Mouse (Mus musculus) embryo, embryonic 9.5 days (tissue): Measurements from ENCODE around the gene Cldn15.
"Not testable (repeated sequence)": the region's sequence is repeated elsewhere in the genome, so short reads cannot be mapped to it uniquely, and the experiment has no call there.

Experiments used
- DNase-seq: peaks from one replicate; pipeline ENCODE4 v3.0.0-alpha.2; 2017; ENCODE audit errors: extremely low spot score

Gene Cldn15

DNA sequence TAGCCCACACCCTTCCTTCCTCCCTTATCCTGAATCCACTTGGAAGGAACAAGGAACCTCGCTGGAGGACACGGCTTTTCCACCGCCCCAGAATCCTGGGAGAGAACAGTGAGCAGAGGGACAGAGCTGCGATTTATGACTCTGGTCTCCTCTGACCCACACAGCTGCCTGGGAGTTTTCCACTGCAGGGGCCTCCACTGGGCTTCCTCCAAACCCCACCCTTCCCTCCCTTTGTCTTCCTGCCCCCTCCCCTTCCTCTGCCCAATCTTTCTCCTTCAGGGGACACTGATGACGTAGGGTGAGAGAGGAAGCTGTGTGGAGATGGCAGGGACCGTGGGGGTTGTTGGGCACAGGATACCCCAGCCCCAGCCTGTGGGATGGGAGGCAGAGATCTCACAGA is at the start of gene Cldn15:
Gene Cldn15 (plus strand): TSS at position 286 of the 400 bp plus-strand sequence.
- DNase-seq, result no peak

DNA sequence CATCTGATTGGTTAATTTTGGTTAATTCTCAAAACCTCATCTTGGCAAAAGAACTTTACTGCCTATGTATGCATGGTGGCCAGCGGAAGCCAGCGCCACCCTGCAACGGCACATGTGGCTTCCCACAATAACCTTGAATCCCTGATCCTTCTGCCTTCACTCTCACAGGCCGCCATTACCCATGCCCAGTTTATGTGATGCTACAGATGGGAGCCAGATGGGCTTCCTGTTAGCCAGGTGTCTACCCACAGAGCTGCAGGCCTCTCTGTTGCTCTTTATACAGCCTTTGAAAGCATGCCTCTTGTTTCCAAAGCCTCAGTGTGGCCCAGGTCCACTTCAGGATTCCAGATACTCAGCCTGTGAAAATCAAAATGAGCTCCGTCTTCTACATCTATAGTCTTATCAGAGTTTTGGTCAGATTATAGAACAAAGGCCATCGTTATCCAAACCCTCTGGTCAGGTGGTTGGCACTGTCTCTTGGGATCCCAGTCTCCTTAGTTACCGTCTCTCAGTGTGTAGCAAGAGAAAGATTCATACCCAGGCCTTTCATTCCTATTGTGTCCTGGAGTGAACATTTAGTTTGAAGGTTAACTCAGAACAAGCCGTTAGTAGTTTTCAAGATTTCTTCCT is 48.7 kb upstream of the Cldn15 start:
- no peak for DNase-seq

DNA sequence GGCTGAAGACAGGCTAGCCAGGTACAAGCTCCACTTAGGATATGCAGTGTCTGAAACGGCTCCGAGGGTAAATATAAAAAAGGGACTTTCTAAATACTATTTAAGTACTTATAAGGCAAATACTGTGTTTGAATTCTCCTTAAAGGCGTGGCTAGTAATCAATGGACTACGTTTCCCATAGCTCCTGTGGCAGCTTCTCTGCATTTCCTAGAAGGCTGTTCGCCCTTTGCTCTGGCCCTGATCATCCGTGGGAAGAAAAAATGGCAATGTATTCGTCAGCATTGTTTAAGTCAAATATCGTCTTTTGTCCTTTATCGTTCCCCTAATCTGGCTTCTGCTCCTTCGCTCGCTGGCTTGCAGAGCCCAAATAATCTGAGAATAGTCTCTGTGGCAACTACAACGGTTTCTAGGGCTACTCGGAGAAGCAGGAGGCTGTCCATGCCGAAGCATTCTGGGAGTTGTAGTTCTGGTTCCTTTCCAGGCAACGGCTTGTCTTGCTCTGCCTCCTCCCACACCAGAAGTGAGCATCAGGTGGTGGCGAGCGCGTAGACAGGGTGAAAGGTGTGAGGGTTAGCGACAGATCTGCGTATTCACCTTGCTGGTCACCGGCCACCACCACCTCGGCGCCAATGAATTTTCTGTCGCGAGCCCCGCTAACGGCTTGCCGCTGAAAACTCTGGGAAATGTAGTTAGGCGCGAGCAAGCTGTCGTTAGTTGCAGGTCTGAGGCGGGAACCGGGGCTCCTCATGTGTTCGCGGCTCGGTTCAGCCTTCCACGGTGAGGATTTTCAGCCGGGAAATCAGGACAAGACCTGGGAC is 47.6 kb upstream of the Cldn15 start:
- peak; percentile 90 for DNase-seq

DNA sequence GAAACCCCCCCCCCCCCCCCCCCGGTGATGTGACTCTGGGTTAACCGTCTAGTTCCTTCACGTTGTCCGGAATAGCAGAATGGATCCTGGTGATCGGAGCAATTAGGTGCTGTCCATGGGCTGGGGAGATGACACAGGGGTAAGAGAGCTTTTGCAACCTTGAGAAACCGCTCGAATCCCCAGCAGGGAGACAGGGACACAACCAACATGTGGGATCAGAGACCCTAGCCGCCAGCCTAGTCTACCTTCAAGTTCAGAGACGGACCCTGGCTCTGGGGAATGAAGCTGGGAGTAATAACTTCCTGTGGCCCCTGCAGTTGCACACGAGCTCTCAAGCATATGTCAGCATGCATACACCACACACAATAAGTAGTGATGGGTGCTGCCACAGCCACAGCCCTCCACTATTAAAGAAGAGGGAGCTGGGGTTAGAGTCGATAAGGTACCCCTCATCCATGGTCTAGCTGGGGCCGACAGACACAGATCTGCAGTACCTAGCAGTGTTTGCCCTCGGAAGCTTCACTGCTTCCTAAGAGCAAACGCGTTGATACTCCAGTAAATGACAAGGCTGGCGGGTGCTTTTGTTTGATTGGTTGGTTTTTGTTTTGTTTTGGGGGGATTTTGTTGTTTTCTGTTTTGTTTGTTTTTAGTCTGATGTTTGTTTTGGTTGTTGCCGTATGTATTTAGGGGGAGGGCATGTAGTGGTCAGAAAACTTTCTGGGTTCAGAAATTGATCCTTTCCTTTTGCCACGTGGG is 46.7 kb upstream of the Cldn15 start:
- DNase-seq, result peak; percentile 28

DNA sequence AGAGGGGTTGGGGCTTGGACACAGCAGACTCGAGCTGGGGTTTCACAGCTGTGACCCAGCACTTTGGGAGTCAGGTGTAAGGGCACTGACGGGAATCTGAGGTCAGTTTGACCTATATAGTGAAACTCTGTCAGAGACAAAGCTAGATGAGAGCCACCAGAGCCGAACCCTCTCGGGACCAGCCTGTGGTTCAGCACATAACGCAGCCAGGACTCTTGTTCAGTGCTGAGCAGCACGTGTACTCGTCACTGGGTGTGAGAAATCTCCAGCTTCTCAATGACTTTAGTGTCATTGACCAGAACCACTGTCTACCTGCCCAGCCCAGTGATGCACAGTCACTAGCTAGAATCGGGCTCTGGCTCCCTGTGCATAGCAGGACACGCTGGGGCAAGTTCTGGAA is 43.6 kb upstream of the Cldn15 start:
- DNase-seq, result no peak

DNA sequence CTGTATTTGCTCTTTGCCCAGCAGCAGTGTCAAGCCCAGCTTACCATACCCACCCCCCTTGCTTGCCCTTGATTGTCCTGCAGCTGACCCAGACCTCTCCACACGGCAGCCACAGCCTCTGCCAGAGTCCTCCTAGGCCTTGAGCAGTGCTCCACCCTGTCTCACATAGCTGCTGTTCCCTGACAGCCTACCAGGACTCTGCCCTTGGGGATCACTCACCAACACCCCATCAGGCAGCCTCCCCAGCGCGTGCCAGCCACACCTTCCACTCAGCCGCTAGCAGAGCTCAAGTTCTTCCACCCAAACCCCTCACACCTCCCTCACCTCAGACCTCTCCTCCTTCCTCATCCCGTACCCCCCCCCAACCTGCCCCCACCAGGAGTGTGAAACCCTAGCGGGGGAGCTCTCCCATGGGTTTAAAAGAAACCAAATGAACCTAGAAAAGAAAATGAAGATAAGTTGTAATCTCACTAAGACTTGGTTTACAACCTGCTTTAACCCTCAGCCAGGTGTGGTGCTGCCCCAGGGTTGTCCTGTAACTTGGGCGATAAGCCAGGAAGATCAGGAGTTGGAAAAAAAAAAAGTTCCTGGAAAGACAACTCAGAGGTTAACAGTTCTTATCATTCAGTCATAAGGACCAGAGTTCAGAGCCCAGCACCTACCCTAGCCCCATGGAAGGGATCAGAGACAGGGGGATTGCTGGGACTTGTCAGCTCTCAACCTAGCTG is 42.5 kb upstream of the Cldn15 start:
- no peak for DNase-seq

DNA sequence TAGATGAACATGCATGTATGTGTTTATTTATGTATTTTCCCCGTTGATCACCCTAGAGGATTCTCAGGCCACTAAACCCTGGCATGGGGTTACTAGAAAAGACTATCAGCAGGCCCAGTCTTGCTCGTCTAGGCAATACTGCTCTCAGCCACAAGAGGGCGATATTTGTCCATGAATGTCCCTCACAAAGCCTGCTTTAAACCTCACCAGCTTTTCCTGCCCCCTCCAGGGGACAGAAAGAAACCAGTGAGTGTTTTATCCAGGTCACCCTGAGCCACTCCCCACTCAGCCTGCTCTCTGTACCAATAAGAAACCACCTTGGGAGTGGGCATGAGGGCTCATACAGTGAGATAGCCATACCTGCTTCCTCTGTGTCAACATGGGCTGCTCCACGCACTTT is 37.3 kb upstream of the Cldn15 start:
- DNase-seq, result peak; percentile 84

DNA sequence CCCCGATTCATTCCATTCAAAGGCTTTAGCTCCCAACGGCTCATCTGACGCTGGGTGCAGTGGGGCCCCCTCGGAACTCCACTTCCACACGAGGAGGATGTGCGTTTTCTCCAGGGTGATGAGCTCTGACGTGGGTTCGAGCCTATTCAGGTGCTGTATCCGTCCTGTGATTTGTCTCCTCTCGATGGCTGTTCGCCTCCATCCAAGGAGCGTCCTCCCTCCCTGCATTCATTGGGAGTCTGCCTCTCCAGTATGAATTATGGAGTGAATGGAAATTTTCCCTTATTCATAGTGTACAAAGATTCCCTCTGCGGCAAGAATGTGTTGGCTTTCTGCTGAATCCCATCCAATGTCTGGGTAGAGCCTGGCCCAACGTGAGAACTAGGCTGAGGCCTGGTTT is 34.5 kb upstream of the Cldn15 start:
- no peak for DNase-seq

DNA sequence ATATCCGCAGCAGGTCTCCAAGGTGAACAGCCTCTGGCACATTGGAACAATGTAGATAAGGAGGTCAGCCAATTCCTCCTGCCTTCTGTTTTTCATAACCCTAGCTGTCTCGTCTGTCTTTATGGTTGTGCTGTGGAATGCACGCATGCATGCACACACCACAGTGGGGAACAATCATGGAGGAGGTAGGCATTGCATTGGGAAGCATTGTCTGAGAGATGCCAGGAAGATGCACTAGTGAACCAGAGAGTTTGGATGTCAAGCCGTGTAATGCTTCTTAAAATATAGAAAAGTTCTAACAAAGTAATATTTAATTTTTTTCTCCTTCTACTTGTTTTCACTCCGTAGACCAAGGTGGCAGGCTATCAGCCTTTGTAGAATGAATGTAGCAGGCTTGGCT is 33.5 kb upstream of the Cldn15 start:
- no peak for DNase-seq

DNA sequence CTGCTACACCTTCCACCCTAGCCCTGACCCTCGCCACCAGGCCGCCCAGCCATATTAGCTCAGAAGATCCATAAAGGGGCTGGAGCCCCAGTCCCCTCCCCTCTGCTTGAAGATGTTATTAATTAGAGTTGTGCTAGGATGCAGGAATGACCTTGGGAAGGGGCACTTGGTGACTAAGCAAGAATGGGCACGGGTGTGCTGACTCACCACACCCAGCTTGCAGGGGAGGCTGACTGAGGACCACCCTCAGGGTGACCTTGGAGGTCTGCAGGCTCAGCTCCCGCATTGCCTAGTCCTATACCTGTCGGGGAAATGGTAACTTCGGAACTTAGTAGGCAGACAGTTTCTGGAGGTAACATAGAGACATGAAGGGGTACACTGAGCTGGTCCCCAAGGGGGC is 32.5 kb upstream of the Cldn15 start:
- DNase-seq, result no peak

DNA sequence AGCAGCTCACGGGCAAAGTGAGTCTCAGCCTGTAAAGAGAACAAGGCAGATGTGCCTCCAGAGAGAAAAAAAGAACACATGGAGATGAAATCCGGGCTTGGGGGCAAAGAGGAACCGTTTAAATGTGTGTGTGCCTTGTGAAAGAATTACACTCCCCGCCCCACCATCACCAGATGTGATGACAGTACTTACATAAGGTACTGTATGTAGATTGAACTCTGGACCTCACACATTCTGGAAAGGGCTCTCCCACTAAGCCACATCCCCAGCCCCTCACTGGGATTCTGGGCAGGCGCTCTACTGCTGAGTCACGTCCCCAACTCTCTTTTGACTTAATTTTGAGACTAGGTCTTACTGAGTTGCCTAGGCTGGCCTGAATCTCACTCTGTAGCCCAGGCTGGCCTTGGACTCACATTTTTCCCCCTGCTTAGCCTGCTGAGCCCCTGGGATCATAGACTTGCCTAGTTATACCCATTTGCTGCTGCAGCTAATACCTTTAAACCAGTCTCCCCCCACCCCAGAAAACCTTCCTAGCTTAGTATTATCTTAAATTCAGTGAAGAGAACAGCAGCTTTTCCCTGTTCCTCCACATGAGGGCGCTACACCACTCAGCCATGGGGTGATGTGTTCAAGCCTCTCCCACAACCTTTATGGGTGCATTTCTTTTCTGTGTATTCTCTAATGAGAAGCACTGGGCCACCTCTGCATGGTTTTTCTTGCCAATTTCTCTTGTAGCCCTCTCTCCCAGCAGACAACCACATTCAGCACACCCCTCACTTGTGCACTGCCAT is 30.3 kb upstream of the Cldn15 start:
- DNase-seq, result no peak

DNA sequence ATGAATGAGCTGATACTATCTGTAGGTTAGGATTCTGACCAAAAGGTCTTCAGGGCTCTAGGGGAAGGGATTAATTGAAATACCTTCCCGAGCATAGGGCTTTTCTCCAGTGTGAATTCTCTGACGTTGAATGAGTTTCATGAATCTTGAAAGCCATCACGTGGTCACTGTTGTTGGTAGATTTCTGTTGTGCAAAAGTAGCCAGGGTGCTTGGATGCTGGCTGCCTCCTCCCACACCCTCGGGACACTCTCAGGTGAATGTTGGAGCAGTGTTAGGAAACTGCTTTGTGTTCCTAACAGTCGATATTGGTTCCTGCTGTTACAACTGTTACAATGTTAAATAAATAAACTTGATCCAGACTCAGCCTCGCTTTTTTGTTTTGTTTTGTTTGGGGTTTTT is 29.7 kb upstream of the Cldn15 start:
- no peak for DNase-seq

DNA sequence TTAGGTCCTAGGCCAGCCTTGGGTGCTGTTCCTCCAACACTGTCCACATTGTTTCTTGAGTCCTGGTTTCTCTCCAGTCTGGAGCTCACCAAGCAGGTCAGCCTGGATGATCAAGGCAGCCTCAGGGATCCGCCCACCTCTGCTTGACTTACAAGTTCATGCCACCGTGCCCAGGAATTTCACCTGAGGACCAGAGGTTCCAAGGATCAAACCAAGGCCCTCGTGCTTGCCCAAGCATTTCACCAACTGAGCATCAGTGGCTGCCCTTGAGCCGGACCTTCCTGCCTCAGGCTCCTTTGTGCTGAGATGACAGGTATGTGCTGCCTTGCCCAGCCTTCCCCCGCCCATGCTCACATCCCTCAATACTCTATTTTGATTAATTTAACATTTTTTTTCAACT is 28.8 kb upstream of the Cldn15 start:
- no peak for DNase-seq

DNA sequence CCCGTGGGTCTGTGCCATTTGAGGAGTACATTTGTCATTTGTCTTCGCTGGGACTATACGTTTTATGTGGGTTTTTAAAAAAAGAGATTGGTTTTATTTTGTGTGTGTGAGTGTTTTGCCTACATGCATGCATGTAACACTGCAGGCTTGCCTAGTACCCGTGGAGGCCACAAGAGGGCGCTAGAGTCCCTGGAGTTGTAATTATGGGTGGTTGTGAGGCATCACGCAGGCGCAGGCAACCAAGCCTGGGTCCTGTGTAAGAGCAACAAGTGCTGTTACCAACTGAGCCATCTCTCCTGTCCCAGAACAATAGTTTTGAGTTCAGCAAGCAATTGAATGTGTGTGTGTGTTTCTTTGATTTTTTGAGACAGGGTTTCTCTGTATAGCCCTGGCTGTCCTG is 27.1 kb upstream of the Cldn15 start:
- DNase-seq, result no peak

DNA sequence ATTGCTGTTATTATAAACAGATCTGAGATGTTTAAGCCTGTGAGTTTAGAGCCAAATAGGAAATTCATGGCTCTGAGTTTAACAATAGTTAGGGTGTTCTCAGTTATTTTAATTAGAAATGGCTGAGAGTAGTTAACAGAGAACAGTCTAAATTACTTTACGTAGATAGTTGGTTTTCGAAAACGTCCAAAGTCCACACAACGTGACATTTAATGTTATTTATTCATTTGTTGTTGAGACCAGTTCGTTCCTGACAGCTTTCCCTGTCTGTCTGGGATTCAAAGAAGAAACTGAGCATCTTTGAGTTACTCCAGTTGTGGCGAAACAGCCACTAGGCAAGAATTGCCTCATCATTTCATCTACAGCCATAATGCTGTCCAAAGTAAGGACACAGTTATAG is 26.4 kb upstream of the Cldn15 start:
- DNase-seq, result not testable (repeated sequence)

DNA sequence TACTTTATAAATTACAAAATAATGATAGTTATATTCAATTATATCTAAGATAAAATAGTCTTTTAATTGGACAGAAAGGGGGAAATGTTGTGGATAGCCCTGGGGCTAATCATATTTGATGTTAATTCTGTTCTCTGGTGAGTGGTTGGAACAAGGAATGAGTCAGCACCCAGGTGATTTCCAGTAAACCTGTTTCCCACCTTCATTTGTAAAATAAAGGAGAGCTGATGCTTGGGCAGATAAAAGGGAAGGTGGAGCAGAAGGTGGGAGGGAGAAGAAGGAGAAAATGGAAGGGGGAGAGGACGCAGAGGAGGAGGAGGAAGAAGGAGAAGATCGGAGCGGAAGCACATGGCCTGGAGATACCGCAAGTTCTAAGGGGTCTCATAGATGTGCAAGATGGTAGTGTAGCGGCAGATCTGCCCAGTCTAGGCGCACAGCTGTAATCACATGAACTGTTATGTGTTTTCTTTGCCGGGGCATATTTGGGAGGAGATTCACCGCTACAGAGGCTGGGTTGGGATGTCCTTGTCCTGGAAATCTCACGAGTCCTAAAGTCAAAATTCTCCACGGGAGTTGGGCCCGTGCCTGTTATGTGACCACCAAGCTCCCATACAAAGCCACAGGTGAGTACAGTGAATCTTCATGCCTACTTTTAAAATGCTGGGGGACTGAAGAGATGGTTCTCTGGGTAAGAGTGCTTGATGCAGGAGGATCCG is 25.4 kb upstream of the Cldn15 start:
- DNase-seq, result no peak

DNA sequence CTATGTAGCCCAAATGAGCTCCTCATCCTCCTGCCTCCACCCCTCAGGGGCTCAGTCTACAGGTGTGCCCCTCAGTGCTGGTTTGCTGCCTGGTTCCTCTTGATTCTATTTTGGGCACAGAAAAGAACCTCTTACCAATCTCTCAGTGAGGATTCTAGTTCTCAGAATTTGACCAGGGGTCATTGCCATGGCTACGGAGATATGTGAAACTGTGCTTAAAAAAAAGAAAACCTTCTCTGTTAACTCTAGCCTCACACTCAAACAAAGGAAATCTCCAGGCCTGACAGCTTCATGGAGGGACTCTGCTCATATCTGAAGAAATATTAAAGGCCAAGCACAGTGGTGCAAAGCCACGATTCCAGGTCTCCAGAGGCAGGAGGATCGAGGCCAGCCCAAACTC is 23.6 kb upstream of the Cldn15 start:
- DNase-seq, result no peak

DNA sequence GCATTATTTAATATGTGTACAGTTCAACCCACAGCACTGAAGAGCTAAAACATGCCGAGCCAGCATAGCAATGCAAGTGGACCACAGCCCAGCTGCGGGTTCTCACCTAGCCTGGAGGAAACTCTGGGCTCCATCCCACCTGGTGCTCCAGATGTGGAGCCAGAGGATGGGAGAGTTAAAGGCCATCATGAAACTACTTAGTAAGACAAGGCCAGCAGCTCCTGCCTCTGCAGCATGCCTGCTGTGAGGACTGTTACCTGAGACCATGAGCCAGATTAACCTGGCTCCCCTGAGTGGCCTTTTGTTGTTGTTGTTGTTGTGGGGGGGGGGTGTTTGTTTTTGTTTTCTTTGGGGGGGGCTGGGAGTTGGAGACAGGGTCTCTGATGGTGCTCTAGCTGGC is 23.0 kb upstream of the Cldn15 start:
- no peak for DNase-seq

DNA sequence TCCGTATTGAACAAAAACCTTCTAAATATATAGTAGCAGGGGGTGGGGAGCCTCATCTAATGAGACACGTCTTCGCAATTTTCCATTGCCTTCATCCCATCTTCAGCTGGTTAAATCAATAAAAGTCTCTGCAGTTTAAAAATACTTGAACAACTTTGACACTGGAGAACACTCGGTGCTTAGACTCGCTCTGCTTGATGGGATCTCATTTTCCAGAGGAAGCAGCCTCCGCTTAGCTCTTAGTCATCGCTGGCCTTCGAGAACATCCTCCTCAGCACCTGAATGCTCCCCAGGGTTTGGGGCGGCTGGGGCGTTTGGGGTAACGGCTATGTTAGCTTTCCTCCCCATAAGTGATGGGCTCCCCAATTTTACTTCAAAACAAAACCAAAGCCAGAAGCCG is 21.3 kb upstream of the Cldn15 start:
- no peak for DNase-seq

DNA sequence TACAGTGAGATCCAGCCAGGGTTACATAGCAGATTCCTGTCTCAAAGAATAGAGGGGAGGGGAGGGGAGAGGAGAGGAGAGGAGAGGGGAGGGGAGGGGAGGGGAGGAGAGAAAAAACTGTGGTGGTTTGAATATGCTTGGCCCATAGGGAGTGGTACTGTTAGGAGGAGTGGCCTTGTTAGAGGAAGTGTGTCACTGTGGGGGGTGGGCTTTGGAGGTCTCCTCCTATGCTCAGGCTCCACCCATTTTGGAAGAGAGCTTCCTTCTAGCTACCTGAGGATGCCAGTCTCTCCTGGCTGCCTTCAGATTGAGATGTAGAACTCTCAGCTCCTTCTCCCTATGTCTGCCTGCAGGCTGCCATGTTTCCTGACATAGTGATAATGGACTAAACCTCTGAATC is 18.5 kb upstream of the Cldn15 start:
- no peak for DNase-seq
